Mouse (Mus musculus) liver, embryonic 14.5 days (tissue): Measurements from ENCODE around the gene Syna. TPM values are rescaled to one million over a fixed set of nuclear protein-coding genes. Genes with fewer than 3 reads are reported as not detected.

Experiments used
- ATAC-seq: fragments of 200-750 bp; cut with Nextera tagmentation; 2 replicates; pipeline ENCODE4 v1.8.0; 2017; ENCODE audit warnings: moderate number of reproducible peaks, mild to moderate bottlenecking, moderate library complexity; ENCODE audit not compliant: insufficient read depth
- DNase-seq, 3 experiments: peaks; one replicate each; pipeline ENCODE4 v3.0.0-alpha.2; 2012 to 2013; ENCODE audit warnings: low read depth in 3 of 3, low spot score in 3 of 3
- H3K27ac ChIP-seq: fragments of 300-500 bp; sonication (generic); 2 replicates; pipeline ENCODE4 v1.5.1; 2014; ENCODE audit warnings: moderate library complexity, mild to moderate bottlenecking, control low read depth, inconsistent platforms
- H3K27me3 ChIP-seq: fragments of 300-500 bp; sonication (generic); 2 replicates; pipeline ENCODE4 v1.6.1; 2014; ENCODE audit warnings: mild to moderate bottlenecking, low read length, moderate library complexity; ENCODE audit not compliant: control insufficient read depth, insufficient read depth
- H3K36me3 ChIP-seq: fragments of 300-500 bp; sonication (generic); replicated peaks from 2 replicates; pipeline ENCODE4 v1.6.1; 2014; ENCODE audit warnings: low read depth; ENCODE audit not compliant: control insufficient read depth, insufficient read depth
- H3K4me1 ChIP-seq, 2 experiments: fragments of 200-500 bp in 1 of 2; fragments of 300-500 bp in 1 of 2; sonication (generic) in 1 of 2; replicated peaks; 2 replicates each; pipeline ENCODE4 v1.6.1; 2012 to 2014; ENCODE audit warnings: antibody characterized with exemption in 1 of 2, inconsistent platforms in 1 of 2, low read length in 1 of 2; ENCODE audit not compliant: control insufficient read depth in 2 of 2, insufficient read depth in 2 of 2
- H3K4me2 ChIP-seq: fragments of 300-500 bp; sonication (generic); 2 replicates; pipeline ENCODE4 v1.6.1; 2014; ENCODE audit warnings: low read depth, mild to moderate bottlenecking, control low read depth, moderate library complexity
- H3K4me3 ChIP-seq, 2 experiments: fragments of 200-500 bp in 1 of 2; fragments of 300-500 bp in 1 of 2; sonication (generic) in 1 of 2; 2 replicates each; pipeline ENCODE4 v1.5.1; 2012 to 2014; ENCODE audit warnings: low read depth in 2 of 2, low read length in 2 of 2, mild to moderate bottlenecking in 2 of 2, control low read depth in 1 of 2, inconsistent platforms in 1 of 2, moderate library complexity in 1 of 2; ENCODE audit not compliant: insufficient read depth in 1 of 2
- H3K9ac ChIP-seq: fragments of 300-500 bp; sonication (generic); replicated peaks from 2 replicates; pipeline ENCODE4 v1.6.1; 2014; ENCODE audit warnings: mild to moderate bottlenecking, control low read depth, moderate library complexity
- H3K9me3 ChIP-seq: fragments of 300-500 bp; sonication (generic); 2 replicates; pipeline ENCODE4 v1.6.1; 2016; ENCODE audit warnings: low read length, mixed read lengths; ENCODE audit not compliant: control insufficient read depth
- CTCF ChIP-seq: IDR thresholded peaks from 2 replicates; pipeline ENCODE4 v1.5.1; 2016; ENCODE audit warnings: antibody characterized with exemption, low read depth, control low read depth
- EP300 ChIP-seq: IDR thresholded peaks from 2 replicates; pipeline ENCODE4 v1.6.1; 2016; ENCODE audit warnings: antibody characterized with exemption, low read depth
- WGBS: fragments of 180-500 bp; shearing (Covaris S2); extraction: QIAGEN DNeasy Blood & Tissue Kit; methylation state at CpG from one replicate; pipeline ENCODE4 v1.1.7; 2014; ENCODE audit not compliant: insufficient replicate concordance; 5-methylcytosine and 5-hydroxymethylcytosine counted together
- microRNA-seq: library from miRNA; unstranded; fragments of <30 nt; microRNA quantifications from one replicate; pipeline ENCODE4, GENCODE M21; 2016
- polyA plus RNA-seq, 2 experiments: library from polyadenylated mRNA; depleted of rRNA in 1 of 2; stranded (reverse) in 1 of 2; unstranded in 1 of 2; fragments of >200 nt; fragmentation: Nextera tagmentation in 1 of 2; extraction: Ambion mirVana in 1 of 2; gene quantifications; 2 replicates each; pipeline versions ENCODE4 v1.2.1 to v1.2.3; 2012 to 2014

Gene Syna
- polyA plus RNA-seq, 2 experiments = not detected

GRCm38 (mm10) chr5:134520120-134520519, 39.9 kb downstream of the Syna start:
- H3K9ac ChIP-seq = no peak overlapping the region
- WGBS = 32% methylated on average over 4 of the region's 4 CpGs
- peaks cover 0 to 6% of the 10 kb centered on the region in 2 experiments; a peak in 1 of 4 replicates for H3K4me1 ChIP-seq
- H3K4me3 ChIP-seq = no peak overlapping the region
- no peak for TF ChIP-seq CTCF
- no peak for TF ChIP-seq EP300
- no peak overlapping the region for H3K4me2 ChIP-seq
- no peak for ATAC-seq
- H3K36me3 ChIP-seq = no peaks in the 10 kb centered on the region
- DNase-seq = no peak
- H3K27ac ChIP-seq = no peak overlapping the region
- no peaks in the 10 kb centered on the region for H3K27me3 ChIP-seq
- no peaks in the 10 kb centered on the region for H3K9me3 ChIP-seq

- Histone ChIP-seq H3K4me1 (peaks cover 0 to 6% of the 10 kb centered on the region in 2 experiments; a peak in 1 of 4 replicates), H3K27ac (no peak overlapping the region), H3K4me3 (no peak overlapping the region), H3K9me3 (no peaks in the 10 kb centered on the region), H3K9ac (no peak overlapping the region), H3K4me2 (no peak overlapping the region), H3K36me3 (no peaks in the 10 kb centered on the region), H3K27me3 (no peaks in the 10 kb centered on the region)
- no peak for ATAC-seq
- WGBS = 74% methylated on average over 5 of the region's 5 CpGs
- TF ChIP-seq EP300 = no peak
- TF ChIP-seq CTCF = no peak
- no peak for DNase-seq
Measured at GRCm38 (mm10) chr5:134519471-134519870, 40.5 kb downstream of the Syna start.

GRCm38 (mm10) chr5:134512086-134512485, 47.9 kb downstream of the Syna start:
- Histone ChIP-seq H3K4me2 (no peak overlapping the region), H3K9me3 (no peaks in the 10 kb centered on the region), H3K4me1 (no peaks in the 10 kb centered on the region), H3K4me3 (no peak overlapping the region), H3K27me3 (no peaks in the 10 kb centered on the region), H3K36me3 (no peaks in the 10 kb centered on the region), H3K9ac (no peak overlapping the region), H3K27ac (no peak overlapping the region)
- DNase-seq (no peak), ATAC-seq (no peak)
- WGBS = 73% methylated on average over 5 of the region's 5 CpGs
- TF ChIP-seq EP300 (no peak), CTCF (no peak)

GRCm38 (mm10) chr5:134510266-134510665, 49.7 kb downstream of the Syna start:
- ATAC-seq (no peak), DNase-seq (no peak)
- Histone ChIP-seq H3K27me3 (no peaks in the 10 kb centered on the region), H3K4me1 (no peaks in the 10 kb centered on the region), H3K9ac (no peak overlapping the region), H3K27ac (no peak overlapping the region), H3K9me3 (no peaks in the 10 kb centered on the region), H3K36me3 (no peaks in the 10 kb centered on the region), H3K4me2 (no peak overlapping the region), H3K4me3 (no peak overlapping the region)
- TF ChIP-seq CTCF = no peak
- TF ChIP-seq EP300 = no peak
- 55% methylated on average over 5 of the region's 5 CpGs for WGBS

GRCm38 (mm10) chr5:134508965-134509364, 51.0 kb downstream of the Syna start:
- no peaks in the 10 kb centered on the region for H3K36me3 ChIP-seq
- DNase-seq = no peak
- H3K4me3 ChIP-seq = no peak overlapping the region
- no peak overlapping the region for H3K27ac ChIP-seq
- no peak for TF ChIP-seq EP300
- no peak for TF ChIP-seq CTCF
- no peaks in the 10 kb centered on the region for H3K27me3 ChIP-seq
- no peak for ATAC-seq
- H3K9ac ChIP-seq = no peak overlapping the region
- no peaks in the 10 kb centered on the region for H3K4me1 ChIP-seq
- no peaks in the 10 kb centered on the region for H3K9me3 ChIP-seq
- H3K4me2 ChIP-seq = no peak overlapping the region
- 33% methylated on average over 5 of the region's 5 CpGs for WGBS

Small RNAs within 50 kb of the gene (microRNA-seq; reads per million reads assigned to microRNA genes)
- gene Mir7228 = not detected

Other genes with a start within 250 kb of the Syna start
- 19.5 and 26.5 TPM in 2 replicates for gene Gtf2i, start 245.4 kb downstream of the Syna start, polyA plus RNA-seq (2012; rRNA removed)
- 26.1 and 29.8 TPM in 2 replicates for gene Gtf2i, start 245.4 kb downstream of the Syna start, polyA plus RNA-seq (2014; fragmentation: Nextera tagmentation; extraction: Ambion mirVana)
- gene Gtf2ird1, start 103.5 kb downstream of the Syna start, polyA plus RNA-seq (2012; rRNA removed) = 7.5 and 7.9 TPM in 2 replicates
- 8.4 and 9.7 TPM in 2 replicates for gene Gtf2ird1, start 103.5 kb downstream of the Syna start, polyA plus RNA-seq (2014; fragmentation: Nextera tagmentation; extraction: Ambion mirVana)
- 1.5 and 1.8 TPM in 2 replicates for gene Clip2, start 7.7 kb downstream of the Syna start, polyA plus RNA-seq (2012; rRNA removed)
- gene Clip2, start 7.7 kb downstream of the Syna start, polyA plus RNA-seq (2014; fragmentation: Nextera tagmentation; extraction: Ambion mirVana) = 0.36 and 0.47 TPM in 2 replicates
- 68.1 and 102 TPM in 2 replicates for gene Rfc2, start 21.2 kb upstream of the Syna start, polyA plus RNA-seq (2012; rRNA removed)
- 180 and 217 TPM in 2 replicates for gene Rfc2, start 21.2 kb upstream of the Syna start, polyA plus RNA-seq (2014; fragmentation: Nextera tagmentation; extraction: Ambion mirVana)
- 1.5 and 1.8 TPM in 2 replicates for gene Lat2, start 54.9 kb upstream of the Syna start, polyA plus RNA-seq (2012; rRNA removed)
- gene Lat2, start 54.9 kb upstream of the Syna start, polyA plus RNA-seq (2014; fragmentation: Nextera tagmentation; extraction: Ambion mirVana) = 1.3 and 1.7 TPM in 2 replicates
- gene Eif4h, start 79.3 kb upstream of the Syna start, polyA plus RNA-seq (2012; rRNA removed) = 91.2 and 110 TPM in 2 replicates
- 148 and 167 TPM in 2 replicates for gene Eif4h, start 79.3 kb upstream of the Syna start, polyA plus RNA-seq (2014; fragmentation: Nextera tagmentation; extraction: Ambion mirVana)
- 1.9 and 2.2 TPM in 2 replicates for gene Limk1, start 128.4 kb upstream of the Syna start, polyA plus RNA-seq (2012; rRNA removed)
- gene Limk1, start 128.4 kb upstream of the Syna start, polyA plus RNA-seq (2014; fragmentation: Nextera tagmentation; extraction: Ambion mirVana) = 0.89 and 0.92 TPM in 2 replicates
- gene Eln, start 187.2 kb upstream of the Syna start, polyA plus RNA-seq (2012; rRNA removed) = 3.5 and 3.6 TPM in 2 replicates
- gene Eln, start 187.2 kb upstream of the Syna start, polyA plus RNA-seq (2014; fragmentation: Nextera tagmentation; extraction: Ambion mirVana) = 1.7 and 2.1 TPM in 2 replicates